Mouse (Mus musculus): Measurements from ENCODE around the gene Tspan3. TPM values are rescaled to one million over a fixed set of nuclear protein-coding genes. Genes with fewer than 3 reads are reported as not detected.

Gene Tspan3
- polyA plus RNA-seq (2017; shearing (Covaris generic)), result 84.5 TPM

GRCm38 (mm10) chr9:56165377-56165776, at the start of gene Tspan3:
Gene Tspan3 (minus strand): TSS chr9:56165477.

GRCm38 (mm10) chr9:56089778-56090520, 75.3 kb downstream of the Tspan3 start, which contains the start of gene Pstpip1:
Gene Pstpip1 (plus strand): TSS chr9:56089962.

Other genes starting within 250 kb of the Tspan3 start
- gene Scaper, start 227.4 kb downstream of the Tspan3 start, polyA plus RNA-seq (2017; shearing (Covaris generic)), result 22.7 TPM
- not detected for gene 4930563M21Rik, start 154.9 kb downstream of the Tspan3 start, polyA plus RNA-seq (2017; shearing (Covaris generic))
- gene Rcn2, start 123.6 kb downstream of the Tspan3 start, polyA plus RNA-seq (2017; shearing (Covaris generic)), result 45.1 TPM
- 173 TPM for gene Pstpip1, start 75.5 kb downstream of the Tspan3 start, polyA plus RNA-seq (2017; shearing (Covaris generic))

Measured in effector memory CD4-positive, alpha-beta T cell, adult 7 months (primary cell).